Mouse (Mus musculus): ENCODE results near the gene Tbc1d5. TPM values are rescaled to one million over a fixed set of nuclear protein-coding genes. Genes with fewer than 3 reads are reported as not detected.
A peak's percentile ranks its signal among the peaks of the same experiment; 100 is the strongest.

The Tbc1d5 gene
- polyA plus RNA-seq, 1 experiment from 2014 or later: 12.5 TPM

- H3K27me3 ChIP-seq (ENCODE audit: control insufficient read depth, insufficient read depth, low read depth, low read length): no peaks in the 10 kb centered on the region
- no peak overlapping the region for H3K27ac ChIP-seq (ENCODE audit: low read length)
- no peaks in the 10 kb centered on the region for H3K4me1 ChIP-seq (replicated peaks; ENCODE audit: control insufficient read depth, insufficient read depth, low read length)
- H3K4me3 ChIP-seq (ENCODE audit: low read length): no peak overlapping the region
- no peaks in the 10 kb centered on the region for H3K9me3 ChIP-seq (ENCODE audit: control insufficient read depth, low read length)
- no peak overlapping the region for H3K9ac ChIP-seq (ENCODE audit: low read length)
- peaks cover 2% of the 10 kb centered on the region; the same call in 1 of the 2 replicates for H3K36me3 ChIP-seq (ENCODE audit: control insufficient read depth, insufficient read depth, low read length)
- 91% methylated on average over 2 of the region's 2 CpGs for WGBS
- H3K4me2 ChIP-seq (ENCODE audit: low read depth, low read length): no peak overlapping the region
- no peak for ATAC-seq (ENCODE audit: low read depth)
These were observed 256.8 kb downstream of the Tbc1d5 start for GRCm38 (mm10) chr17:50922308-50922707.

GRCm38 (mm10) chr17:50915216-50915615 lies 263.9 kb downstream of the Tbc1d5 start:
- 92% methylated on average over 2 of the region's 2 CpGs for WGBS
- H3K27ac ChIP-seq (ENCODE audit: low read length): no peak overlapping the region
- no peak for ATAC-seq (ENCODE audit: low read depth)
- H3K4me2 ChIP-seq (ENCODE audit: low read depth, low read length): no peak overlapping the region
- no peaks in the 10 kb centered on the region for H3K4me1 ChIP-seq (replicated peaks; ENCODE audit: control insufficient read depth, insufficient read depth, low read length)
- no peaks in the 10 kb centered on the region for H3K27me3 ChIP-seq (ENCODE audit: control insufficient read depth, insufficient read depth, low read depth, low read length)
- H3K9me3 ChIP-seq (ENCODE audit: control insufficient read depth, low read length): no peaks in the 10 kb centered on the region
- peaks cover 5% of the 10 kb centered on the region; the same call in 1 of the 2 replicates for H3K36me3 ChIP-seq (ENCODE audit: control insufficient read depth, insufficient read depth, low read length)
- no peak overlapping the region for H3K4me3 ChIP-seq (ENCODE audit: low read length)
- H3K9ac ChIP-seq (ENCODE audit: low read length): no peak overlapping the region

GRCm38 (mm10) chr17:50908568-50909335 lies 270.4 kb downstream of the Tbc1d5 start:
- Histone ChIP-seq H3K4me1 (replicated peaks; ENCODE audit: control insufficient read depth, insufficient read depth, low read length) (0 out of 2 replicates have a peak, but pooled peaks cover 4% of the 10 kb centered on the region), H3K9ac (ENCODE audit: low read length) (no peak overlapping the region), H3K27me3 (ENCODE audit: control insufficient read depth, insufficient read depth, low read depth, low read length) (no peaks in the 10 kb centered on the region), H3K4me3 (ENCODE audit: low read length) (no peak overlapping the region), H3K9me3 (ENCODE audit: control insufficient read depth, low read length) (no peaks in the 10 kb centered on the region), H3K4me2 (ENCODE audit: low read depth, low read length) (no peak overlapping the region), H3K27ac (ENCODE audit: low read length) (no peak overlapping the region; the same call in 1 of the 2 replicates), H3K36me3 (ENCODE audit: control insufficient read depth, insufficient read depth, low read length) (no peaks in the 10 kb centered on the region)
- 64% methylated on average over 6 of the region's 6 CpGs for WGBS
- peak; percentile 56 for ATAC-seq (ENCODE audit: low read depth)

GRCm38 (mm10) chr17:50908160-50908559 lies 271.0 kb downstream of the Tbc1d5 start:
- H3K9ac ChIP-seq (ENCODE audit: low read length): no peak overlapping the region
- no peak overlapping the region for H3K4me3 ChIP-seq (ENCODE audit: low read length)
- H3K27me3 ChIP-seq (ENCODE audit: control insufficient read depth, insufficient read depth, low read depth, low read length): no peaks in the 10 kb centered on the region
- no peak overlapping the region for H3K4me2 ChIP-seq (ENCODE audit: low read depth, low read length)
- H3K27ac ChIP-seq (ENCODE audit: low read length): no peak overlapping the region
- no peak for ATAC-seq (ENCODE audit: low read depth)
- no peaks in the 10 kb centered on the region for H3K9me3 ChIP-seq (ENCODE audit: control insufficient read depth, low read length)
- 82% methylated on average over 4 of the region's 4 CpGs for WGBS
- no peaks in the 10 kb centered on the region for H3K36me3 ChIP-seq (ENCODE audit: control insufficient read depth, insufficient read depth, low read length)
- H3K4me1 ChIP-seq (replicated peaks; ENCODE audit: control insufficient read depth, insufficient read depth, low read length): 0 out of 2 replicates have a peak, but pooled peaks cover 4% of the 10 kb centered on the region

- ATAC-seq (ENCODE audit: low read depth): no peak
- Histone ChIP-seq H3K4me3 (ENCODE audit: low read length) (no peak overlapping the region), H3K36me3 (ENCODE audit: control insufficient read depth, insufficient read depth, low read length) (no peaks in the 10 kb centered on the region), H3K4me2 (ENCODE audit: low read depth, low read length) (no peak overlapping the region), H3K9me3 (ENCODE audit: control insufficient read depth, low read length) (no peaks in the 10 kb centered on the region), H3K4me1 (replicated peaks; ENCODE audit: control insufficient read depth, insufficient read depth, low read length) (0 out of 2 replicates have a peak, but pooled peaks cover 4% of the 10 kb centered on the region), H3K27ac (ENCODE audit: low read length) (no peak overlapping the region), H3K27me3 (ENCODE audit: control insufficient read depth, insufficient read depth, low read depth, low read length) (no peaks in the 10 kb centered on the region), H3K9ac (ENCODE audit: low read length) (no peak overlapping the region)
- 87% methylated on average over 1 of the region's 1 CpGs for WGBS
These were observed 272.5 kb downstream of the Tbc1d5 start for GRCm38 (mm10) chr17:50906630-50907029.

- no peaks in the 10 kb centered on the region for H3K9me3 ChIP-seq (ENCODE audit: control insufficient read depth, low read length)
- H3K36me3 ChIP-seq (ENCODE audit: control insufficient read depth, insufficient read depth, low read length): no peaks in the 10 kb centered on the region
- no peak overlapping the region for H3K4me2 ChIP-seq (ENCODE audit: low read depth, low read length)
- no peak overlapping the region for H3K27ac ChIP-seq (ENCODE audit: low read length)
- no peak overlapping the region for H3K9ac ChIP-seq (ENCODE audit: low read length)
- 90% methylated on average over 3 of the region's 3 CpGs for WGBS
- 0 out of 2 replicates have a peak, but pooled peaks cover 4% of the 10 kb centered on the region for H3K4me1 ChIP-seq (replicated peaks; ENCODE audit: control insufficient read depth, insufficient read depth, low read length)
- ATAC-seq (ENCODE audit: low read depth): no peak
- H3K27me3 ChIP-seq (ENCODE audit: control insufficient read depth, insufficient read depth, low read depth, low read length): no peaks in the 10 kb centered on the region
- H3K4me3 ChIP-seq (ENCODE audit: low read length): no peak overlapping the region
These were observed 274.7 kb downstream of the Tbc1d5 start for GRCm38 (mm10) chr17:50904463-50904862.

- no peak for ATAC-seq (ENCODE audit: low read depth)
- H3K4me1 ChIP-seq (replicated peaks; ENCODE audit: control insufficient read depth, insufficient read depth, low read length): no peaks in the 10 kb centered on the region
- H3K9ac ChIP-seq (ENCODE audit: low read length): no peak overlapping the region
- no peak overlapping the region for H3K4me3 ChIP-seq (ENCODE audit: low read length)
- H3K4me2 ChIP-seq (ENCODE audit: low read depth, low read length): no peak overlapping the region
- H3K9me3 ChIP-seq (ENCODE audit: control insufficient read depth, low read length): no peaks in the 10 kb centered on the region
- no peaks in the 10 kb centered on the region for H3K27me3 ChIP-seq (ENCODE audit: control insufficient read depth, insufficient read depth, low read depth, low read length)
- 77% methylated on average over 7 of the region's 7 CpGs for WGBS
- no peak overlapping the region for H3K27ac ChIP-seq (ENCODE audit: low read length)
- H3K36me3 ChIP-seq (ENCODE audit: control insufficient read depth, insufficient read depth, low read length): no peaks in the 10 kb centered on the region
These were observed 281.3 kb downstream of the Tbc1d5 start for GRCm38 (mm10) chr17:50897867-50898266.

- WGBS: 93% methylated on average over 1 of the region's 1 CpGs
- Histone ChIP-seq H3K4me3 (ENCODE audit: low read length) (no peak overlapping the region), H3K27ac (ENCODE audit: low read length) (no peak overlapping the region), H3K9ac (ENCODE audit: low read length) (no peak overlapping the region), H3K27me3 (ENCODE audit: control insufficient read depth, insufficient read depth, low read depth, low read length) (no peaks in the 10 kb centered on the region), H3K9me3 (ENCODE audit: control insufficient read depth, low read length) (no peaks in the 10 kb centered on the region), H3K4me1 (replicated peaks; ENCODE audit: control insufficient read depth, insufficient read depth, low read length) (no peaks in the 10 kb centered on the region), H3K36me3 (ENCODE audit: control insufficient read depth, insufficient read depth, low read length) (no peaks in the 10 kb centered on the region), H3K4me2 (ENCODE audit: low read depth, low read length) (no peak overlapping the region)
- ATAC-seq (ENCODE audit: low read depth): no peak
These were observed 289.7 kb downstream of the Tbc1d5 start for GRCm38 (mm10) chr17:50889475-50889874.

GRCm38 (mm10) chr17:50879910-50880309 lies 299.2 kb downstream of the Tbc1d5 start:
- H3K9ac ChIP-seq (ENCODE audit: low read length): no peak overlapping the region
- no peak overlapping the region for H3K4me2 ChIP-seq (ENCODE audit: low read depth, low read length)
- WGBS: 71% methylated on average over 4 of the region's 4 CpGs
- no peaks in the 10 kb centered on the region for H3K4me1 ChIP-seq (replicated peaks; ENCODE audit: control insufficient read depth, insufficient read depth, low read length)
- no peaks in the 10 kb centered on the region for H3K36me3 ChIP-seq (ENCODE audit: control insufficient read depth, insufficient read depth, low read length)
- H3K27ac ChIP-seq (ENCODE audit: low read length): no peak overlapping the region
- no peak overlapping the region for H3K4me3 ChIP-seq (ENCODE audit: low read length)
- no peaks in the 10 kb centered on the region for H3K27me3 ChIP-seq (ENCODE audit: control insufficient read depth, insufficient read depth, low read depth, low read length)
- H3K9me3 ChIP-seq (ENCODE audit: control insufficient read depth, low read length): no peaks in the 10 kb centered on the region
- no peak for ATAC-seq (ENCODE audit: low read depth)
